Mouse (Mus musculus): Measurements from ENCODE around the gene Cdc5l. TPM values are rescaled to one million over a fixed set of nuclear protein-coding genes. Genes with fewer than 3 reads are reported as not detected.

The Cdc5l gene
- total and polyA plus RNA-seq, 2 experiments, result 3.5 to 15.5 TPM

- Histone ChIP-seq H3K36me3 (ENCODE audit: control insufficient read depth, insufficient read depth, low read length) (no peaks in the 10 kb centered on the region), H3K4me1 (ENCODE audit: control insufficient read depth, insufficient read depth, low read length) (no peaks in the 10 kb centered on the region), H3K27me3 (ENCODE audit: control insufficient read depth, insufficient read depth, low read length) (no peaks in the 10 kb centered on the region), H3K27ac (replicated peaks; ENCODE audit: insufficient read depth, low read depth, low read length) (no peak overlapping the region), H3K4me3 (ENCODE audit: insufficient read depth, low read depth, low read length) (no peak overlapping the region), H3K79me2 (ENCODE audit: control insufficient read depth, insufficient read depth, low read length) (no peaks in the 10 kb centered on the region), H3K9ac (ENCODE audit: low read depth, low read length) (no peak overlapping the region)
- TF ChIP-seq CTCF (IDR thresholded peaks at IDR 0.05; ENCODE audit: low read depth, low read length), result no peak
- no peak for TF ChIP-seq POLR2A (IDR thresholded peaks at IDR 0.05; ENCODE audit: extremely low read depth, insufficient read depth, low read length)
- WGBS, result 72% methylated on average over 6 of the region's 6 CpGs
- DNase-seq (ENCODE audit: extremely low read depth, low read depth, low spot score), result no peak
Measured at GRCm38 (mm10) chr17:45473667-45474066, 40.1 kb upstream of the Cdc5l start.

GRCm38 (mm10) chr17:45470726-45471125, 37.2 kb upstream of the Cdc5l start:
- no peaks in the 10 kb centered on the region for H3K4me1 ChIP-seq (ENCODE audit: control insufficient read depth, insufficient read depth, low read length)
- H3K79me2 ChIP-seq (ENCODE audit: control insufficient read depth, insufficient read depth, low read length), result no peaks in the 10 kb centered on the region
- DNase-seq (ENCODE audit: extremely low read depth, low read depth, low spot score), result no peak
- H3K36me3 ChIP-seq (ENCODE audit: control insufficient read depth, insufficient read depth, low read length), result no peaks in the 10 kb centered on the region
- no peak overlapping the region for H3K27ac ChIP-seq (replicated peaks; ENCODE audit: insufficient read depth, low read depth, low read length)
- no peak overlapping the region for H3K9ac ChIP-seq (ENCODE audit: low read depth, low read length)
- no peaks in the 10 kb centered on the region; the same call in 1 of the 2 replicates for H3K27me3 ChIP-seq (ENCODE audit: control insufficient read depth, insufficient read depth, low read length)
- TF ChIP-seq CTCF (IDR thresholded peaks at IDR 0.05; ENCODE audit: low read depth, low read length), result no peak
- no peak for TF ChIP-seq POLR2A (IDR thresholded peaks at IDR 0.05; ENCODE audit: extremely low read depth, insufficient read depth, low read length)
- 75% methylated on average over 7 of the region's 7 CpGs for WGBS
- H3K4me3 ChIP-seq (ENCODE audit: insufficient read depth, low read depth, low read length), result no peak overlapping the region

GRCm38 (mm10) chr17:45468302-45468701, 34.8 kb upstream of the Cdc5l start:
- no peak overlapping the region for H3K9ac ChIP-seq (ENCODE audit: low read depth, low read length)
- no peak overlapping the region for H3K27ac ChIP-seq (replicated peaks; ENCODE audit: insufficient read depth, low read depth, low read length)
- H3K36me3 ChIP-seq (ENCODE audit: control insufficient read depth, insufficient read depth, low read length), result no peaks in the 10 kb centered on the region
- 85% methylated on average over 5 of the region's 5 CpGs for WGBS
- DNase-seq (ENCODE audit: extremely low read depth, low read depth, low spot score), result no peak
- H3K4me1 ChIP-seq (ENCODE audit: control insufficient read depth, insufficient read depth, low read length), result no peaks in the 10 kb centered on the region
- no peak overlapping the region for H3K4me3 ChIP-seq (ENCODE audit: insufficient read depth, low read depth, low read length)
- TF ChIP-seq POLR2A (IDR thresholded peaks at IDR 0.05; ENCODE audit: extremely low read depth, insufficient read depth, low read length) (no peak), CTCF (IDR thresholded peaks at IDR 0.05; ENCODE audit: low read depth, low read length) (no peak)
- no peaks in the 10 kb centered on the region for H3K79me2 ChIP-seq (ENCODE audit: control insufficient read depth, insufficient read depth, low read length)
- H3K27me3 ChIP-seq (ENCODE audit: control insufficient read depth, insufficient read depth, low read length), result peaks cover 3% of the 10 kb centered on the region; the same call in 1 of the 2 replicates

GRCm38 (mm10) chr17:45466701-45467100, 33.2 kb upstream of the Cdc5l start:
- Histone ChIP-seq H3K4me1 (ENCODE audit: control insufficient read depth, insufficient read depth, low read length) (no peaks in the 10 kb centered on the region), H3K79me2 (ENCODE audit: control insufficient read depth, insufficient read depth, low read length) (no peaks in the 10 kb centered on the region), H3K27ac (replicated peaks; ENCODE audit: insufficient read depth, low read depth, low read length) (no peak overlapping the region)

GRCm38 (mm10) chr17:45464255-45464654, 30.7 kb upstream of the Cdc5l start:
- Histone ChIP-seq H3K27ac (replicated peaks; ENCODE audit: insufficient read depth, low read depth, low read length) (no peak overlapping the region), H3K9ac (ENCODE audit: low read depth, low read length) (no peak overlapping the region), H3K4me3 (ENCODE audit: insufficient read depth, low read depth, low read length) (no peak overlapping the region), H3K4me1 (ENCODE audit: control insufficient read depth, insufficient read depth, low read length) (no peaks in the 10 kb centered on the region), H3K79me2 (ENCODE audit: control insufficient read depth, insufficient read depth, low read length) (no peaks in the 10 kb centered on the region), H3K36me3 (ENCODE audit: control insufficient read depth, insufficient read depth, low read length) (no peaks in the 10 kb centered on the region), H3K27me3 (ENCODE audit: control insufficient read depth, insufficient read depth, low read length) (peaks cover 3% of the 10 kb centered on the region; the same call in 1 of the 2 replicates)
- 87% methylated on average over 9 of the region's 9 CpGs for WGBS
- TF ChIP-seq POLR2A (IDR thresholded peaks at IDR 0.05; ENCODE audit: extremely low read depth, insufficient read depth, low read length) (no peak), CTCF (IDR thresholded peaks at IDR 0.05; ENCODE audit: low read depth, low read length) (no peak)
- DNase-seq (ENCODE audit: extremely low read depth, low read depth, low spot score), result no peak

More at GRCm38 (mm10) chr17:45466701-45467100, 33.2 kb upstream of the Cdc5l start:
- TF ChIP-seq POLR2A (IDR thresholded peaks at IDR 0.05; ENCODE audit: extremely low read depth, insufficient read depth, low read length) (no peak), CTCF (IDR thresholded peaks at IDR 0.05; ENCODE audit: low read depth, low read length) (no peak)
- H3K36me3 ChIP-seq (ENCODE audit: control insufficient read depth, insufficient read depth, low read length), result no peaks in the 10 kb centered on the region
- 66% methylated on average over 2 of the region's 2 CpGs for WGBS
- H3K27me3 ChIP-seq (ENCODE audit: control insufficient read depth, insufficient read depth, low read length), result peaks cover 3% of the 10 kb centered on the region; the same call in 1 of the 2 replicates
- no peak overlapping the region for H3K4me3 ChIP-seq (ENCODE audit: insufficient read depth, low read depth, low read length)
- no peak overlapping the region for H3K9ac ChIP-seq (ENCODE audit: low read depth, low read length)
- no peak for DNase-seq (ENCODE audit: extremely low read depth, low read depth, low spot score)

- Histone ChIP-seq H3K79me2 (ENCODE audit: control insufficient read depth, insufficient read depth, low read length) (no peaks in the 10 kb centered on the region), H3K27me3 (ENCODE audit: control insufficient read depth, insufficient read depth, low read length) (0 out of 2 replicates have a peak, but pooled peaks cover 3% of the 10 kb centered on the region), H3K9ac (ENCODE audit: low read depth, low read length) (no peak overlapping the region), H3K27ac (replicated peaks; ENCODE audit: insufficient read depth, low read depth, low read length) (no peak overlapping the region), H3K36me3 (ENCODE audit: control insufficient read depth, insufficient read depth, low read length) (no peaks in the 10 kb centered on the region), H3K4me3 (ENCODE audit: insufficient read depth, low read depth, low read length) (no peak overlapping the region), H3K4me1 (ENCODE audit: control insufficient read depth, insufficient read depth, low read length) (no peaks in the 10 kb centered on the region)
- no peak for DNase-seq (ENCODE audit: extremely low read depth, low read depth, low spot score)
- WGBS, result 94% methylated on average over 4 of the region's 4 CpGs
- no peak for TF ChIP-seq POLR2A (IDR thresholded peaks at IDR 0.05; ENCODE audit: extremely low read depth, insufficient read depth, low read length)
- TF ChIP-seq CTCF (IDR thresholded peaks at IDR 0.05; ENCODE audit: low read depth, low read length), result no peak
Measured at GRCm38 (mm10) chr17:45462506-45462905, 29.0 kb upstream of the Cdc5l start.
